Mouse (Mus musculus) heart, embryonic 10.5 days (tissue): ENCODE data around the gene Ggt7. TPM values are rescaled to one million over a fixed set of nuclear protein-coding genes. Genes with fewer than 3 reads are reported as not detected.
"Not testable (repeated sequence)": the region's sequence is repeated elsewhere in the genome, so short reads cannot be mapped to it uniquely, and the experiment has no call there.

Source experiments
- DNase-seq: peaks from one replicate; pipeline ENCODE4 v3.0.0-alpha.2; 2017; ENCODE audit warnings: low spot score
- H3K27ac ChIP-seq: fragments of 300-500 bp; sonication (generic); 2 replicates; pipeline ENCODE4 v1.5.1; 2016; ENCODE audit warnings: mild to moderate bottlenecking
- H3K27me3 ChIP-seq: fragments of 300-500 bp; sonication (generic); 2 replicates; pipeline ENCODE4 v1.6.1; 2016; ENCODE audit warnings: mild to moderate bottlenecking; ENCODE audit not compliant: poor library complexity, insufficient read depth, severe bottlenecking
- H3K36me3 ChIP-seq: fragments of 300-500 bp; sonication (generic); 2 replicates; pipeline ENCODE4 v1.6.1; 2016; ENCODE audit warnings: mild to moderate bottlenecking, moderate library complexity
- H3K4me1 ChIP-seq: fragments of 300-500 bp; sonication (generic); 2 replicates; pipeline ENCODE4 v1.6.1; 2016; ENCODE audit warnings: mild to moderate bottlenecking
- H3K4me3 ChIP-seq: fragments of 300-500 bp; sonication (generic); 2 replicates; pipeline ENCODE4 v1.5.1; 2016; ENCODE audit warnings: mild to moderate bottlenecking, moderate library complexity
- H3K9me3 ChIP-seq: fragments of 300-500 bp; sonication (generic); 2 replicates; pipeline ENCODE4 v1.6.1; 2016; ENCODE audit warnings: mild to moderate bottlenecking, moderate library complexity
- WGBS: fragments of 180-500 bp; shearing (Covaris S2); methylation state at CpG from one replicate; pipeline ENCODE4 v1.1.7; 2016; 5-methylcytosine and 5-hydroxymethylcytosine counted together
- polyA plus RNA-seq: library from polyadenylated mRNA; unstranded; fragments of >200 nt; fragmentation: Nextera tagmentation; extraction: Ambion mirVana; gene quantifications from 2 replicates; pipeline ENCODE4 v1.2.1, GENCODE M21; 2016

The Ggt7 gene
- polyA plus RNA-seq, 1 experiment from 2014 or later = 3.9 TPM

DNA sequence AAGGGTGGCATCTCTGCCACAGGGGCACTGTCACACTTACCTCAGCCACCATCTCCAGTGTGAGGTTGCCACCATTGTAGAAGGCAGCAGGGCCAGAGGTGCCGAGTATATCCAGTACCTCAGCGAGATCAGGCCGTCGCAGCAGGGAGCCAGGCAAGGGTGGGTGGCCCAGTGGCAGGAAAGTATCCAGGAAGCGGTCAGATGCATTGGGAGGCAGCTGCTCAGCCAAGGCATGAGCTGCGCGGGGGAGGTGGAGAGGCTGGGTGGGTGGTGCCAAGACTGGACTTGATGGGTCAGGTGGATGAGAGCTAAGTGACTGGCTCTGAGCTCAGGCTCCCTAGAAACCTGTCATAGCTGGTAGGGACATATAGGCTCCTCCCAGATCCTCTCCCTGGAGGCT is 15.4 kb downstream of the Ggt7 start:
- peaks cover 7% of the 10 kb centered on the region for H3K4me1 ChIP-seq
- DNase-seq = no peak
- 0 out of 2 replicates have a peak, but pooled peaks cover 9% of the 10 kb centered on the region for H3K27me3 ChIP-seq
- 76% methylated on average over 7 of the region's 7 CpGs for WGBS
- H3K4me3 ChIP-seq = no peak overlapping the region
- no peaks in the 10 kb centered on the region for H3K9me3 ChIP-seq
- peaks cover 4% of the 10 kb centered on the region; the same call in 1 of the 2 replicates for H3K36me3 ChIP-seq
- H3K27ac ChIP-seq = no peak overlapping the region

DNA sequence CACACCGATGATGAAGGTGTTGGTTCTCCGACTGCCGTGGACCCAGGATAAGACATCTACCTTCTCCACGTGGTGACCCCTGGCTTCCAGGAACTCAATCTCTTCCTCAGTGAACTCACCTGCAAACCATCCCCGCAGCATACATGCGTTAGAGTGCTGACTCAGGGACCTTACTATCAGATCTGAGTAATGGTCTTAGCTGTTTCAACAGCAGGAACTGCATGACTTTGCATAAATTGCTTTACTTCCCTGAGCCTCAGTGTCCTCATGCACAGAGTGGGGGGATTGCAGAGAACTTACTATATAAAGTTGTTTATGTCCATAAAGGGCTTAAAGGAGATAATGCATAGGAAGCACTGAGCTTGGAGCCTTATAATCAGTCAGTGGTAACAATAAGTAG is 27.0 kb downstream of the Ggt7 start:
- DNase-seq = no peak
- WGBS = 87% methylated on average over 6 of the region's 6 CpGs
- Histone ChIP-seq H3K27me3 (no peaks in the 10 kb centered on the region; the same call in 1 of the 2 replicates), H3K36me3 (no peaks in the 10 kb centered on the region), H3K4me1 (no peaks in the 10 kb centered on the region), H3K27ac (no peak overlapping the region), H3K4me3 (no peak overlapping the region), H3K9me3 (no peaks in the 10 kb centered on the region)

DNA sequence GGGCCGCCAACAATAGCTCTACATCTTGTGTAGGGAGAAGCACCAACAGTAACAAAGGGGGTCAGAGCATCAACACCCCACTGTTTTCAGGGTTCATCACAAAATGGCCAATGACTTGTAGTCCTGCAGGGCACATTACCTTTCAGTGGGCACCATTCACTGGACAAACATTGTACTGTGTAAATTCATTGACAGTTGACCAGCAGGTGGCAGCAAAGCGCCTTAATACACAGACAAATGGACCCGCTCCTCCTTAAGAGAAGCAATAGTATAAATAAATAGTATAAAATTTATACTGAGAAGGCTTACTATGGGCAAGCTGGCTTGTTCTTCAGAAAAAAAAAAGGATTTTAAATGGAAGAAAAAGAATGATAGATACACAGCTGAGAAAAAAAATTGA is 36.0 kb downstream of the Ggt7 start:
- no peak for DNase-seq
- no peaks in the 10 kb centered on the region for H3K4me1 ChIP-seq
- no peaks in the 10 kb centered on the region for H3K36me3 ChIP-seq
- H3K9me3 ChIP-seq = no peaks in the 10 kb centered on the region
- H3K27me3 ChIP-seq = no peaks in the 10 kb centered on the region
- no peak overlapping the region for H3K4me3 ChIP-seq
- no peak overlapping the region for H3K27ac ChIP-seq
- WGBS = 30% methylated on average over 3 of the region's 3 CpGs

DNA sequence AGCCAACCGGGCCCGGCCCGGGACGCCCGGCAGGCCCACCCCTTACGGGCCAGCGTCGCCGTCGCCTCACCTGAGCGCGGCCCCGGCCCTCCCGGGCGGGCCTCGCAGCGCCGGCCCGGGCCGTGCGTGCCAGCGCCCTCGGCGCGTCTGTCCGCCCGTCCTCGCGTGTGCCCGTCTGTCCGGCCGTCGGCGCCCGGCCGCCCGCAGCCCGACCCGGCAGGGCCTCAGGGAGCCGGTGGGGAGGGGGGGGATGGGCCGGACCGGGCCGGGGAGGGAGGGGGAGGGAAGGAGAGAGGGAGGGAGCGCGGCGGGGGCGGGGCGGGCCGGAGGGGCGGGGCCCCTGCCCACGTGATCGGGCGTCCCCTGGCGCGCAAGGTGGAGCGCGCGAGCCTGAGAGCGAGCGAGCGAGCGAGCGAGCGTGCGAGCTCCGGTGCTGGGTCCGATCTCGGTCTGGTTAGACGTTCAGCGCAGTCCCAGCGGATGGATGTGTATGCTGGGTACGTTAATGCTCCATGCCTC is 44.4 kb downstream of the Ggt7 start, which contains the start of gene Ncoa6:
Gene Ncoa6 (minus strand): TSS at position 325 of the 519 bp plus-strand sequence.
- no peaks in the 10 kb centered on the region; the same call in 1 of the 2 replicates for H3K27me3 ChIP-seq
- no peaks in the 10 kb centered on the region for H3K36me3 ChIP-seq
- no peaks in the 10 kb centered on the region for H3K9me3 ChIP-seq
- H3K4me3 ChIP-seq = peak within 1 kb of the TSS; percentile 95
- 1% methylated on average over 71 of the region's 72 CpGs for WGBS
- H3K27ac ChIP-seq = peak within 1 kb of the TSS; percentile 98
- H3K4me1 ChIP-seq = peaks cover 24% of the 10 kb centered on the region
- DNase-seq = peak; percentile 89

GRCm38 (mm10) chr2:155472671-155473569 is 45.1 kb downstream of the Ggt7 start:
- WGBS = 7% methylated on average over 71 of the region's 71 CpGs
- Histone ChIP-seq H3K27me3 (no peaks in the 10 kb centered on the region; the same call in 1 of the 2 replicates), H3K27ac (peak overlapping the region; percentile 98), H3K36me3 (no peaks in the 10 kb centered on the region), H3K4me1 (peaks cover 24% of the 10 kb centered on the region), H3K9me3 (no peaks in the 10 kb centered on the region), H3K4me3 (peak overlapping the region; percentile 95)
- DNase-seq = no peak

GRCm38 (mm10) chr2:155466861-155467260 is 51.2 kb downstream of the Ggt7 start:
- H3K36me3 ChIP-seq = 0 out of 2 replicates have a peak, but pooled peaks cover 3% of the 10 kb centered on the region
- no peaks in the 10 kb centered on the region for H3K9me3 ChIP-seq
- no peak for DNase-seq
- peaks cover 14% of the 10 kb centered on the region for H3K4me1 ChIP-seq
- 79% methylated on average over 1 of the region's 1 CpGs for WGBS
- no peak overlapping the region for H3K27ac ChIP-seq
- H3K4me3 ChIP-seq = no peak overlapping the region
- no peaks in the 10 kb centered on the region for H3K27me3 ChIP-seq

DNA sequence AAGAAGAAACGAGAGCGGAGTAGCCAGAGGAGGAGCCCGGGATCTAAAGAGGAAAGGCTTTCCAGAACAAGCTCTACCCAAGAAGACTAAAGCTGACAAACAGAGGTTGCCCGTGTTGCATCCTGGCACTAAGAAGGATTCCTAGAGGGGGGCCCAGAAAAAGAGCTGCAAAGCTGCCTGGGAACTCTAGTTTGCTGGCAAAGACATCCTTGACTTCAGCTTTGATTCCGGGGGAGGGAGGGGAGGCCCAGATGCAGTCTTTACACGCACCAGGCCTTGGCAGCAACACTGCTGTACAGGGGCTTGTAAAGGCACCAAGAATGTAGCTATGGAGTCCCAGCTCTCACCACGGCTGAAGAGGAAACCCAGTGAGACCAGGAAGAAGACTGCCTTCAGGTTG is 64.4 kb downstream of the Ggt7 start:
- H3K27ac ChIP-seq = no peak overlapping the region
- no peak for DNase-seq

GRCm38 (mm10) chr2:155451256-155451655 is 66.8 kb downstream of the Ggt7 start:
- Histone ChIP-seq H3K9me3 (no peaks in the 10 kb centered on the region), H3K27ac (no peak overlapping the region), H3K4me1 (no peaks in the 10 kb centered on the region), H3K36me3 (peaks cover 16% of the 10 kb centered on the region), H3K4me3 (no peak overlapping the region), H3K27me3 (no peaks in the 10 kb centered on the region)
- no peak for DNase-seq
- 86% methylated on average over 5 of the region's 5 CpGs for WGBS

More for the DNA sequence above, 64.4 kb downstream of the Ggt7 start:
- Histone ChIP-seq H3K9me3 (no peaks in the 10 kb centered on the region), H3K27me3 (no peaks in the 10 kb centered on the region), H3K4me3 (no peak overlapping the region), H3K36me3 (peaks cover 20% of the 10 kb centered on the region), H3K4me1 (no peaks in the 10 kb centered on the region)
- WGBS = 84% methylated on average over 7 of the region's 7 CpGs

GRCm38 (mm10) chr2:155447906-155448305 is 70.1 kb downstream of the Ggt7 start:
- not testable (repeated sequence) for H3K9me3 ChIP-seq, H3K27ac ChIP-seq, H3K36me3 ChIP-seq, H3K27me3 ChIP-seq, H3K4me1 ChIP-seq, H3K4me3 ChIP-seq, DNase-seq
- 97% methylated on average over 1 of the region's 1 CpGs for WGBS

GRCm38 (mm10) chr2:155443446-155443845 is 74.6 kb downstream of the Ggt7 start:
- Histone ChIP-seq H3K4me3 (no peak overlapping the region), H3K36me3 (0 out of 2 replicates have a peak, but pooled peaks cover 3% of the 10 kb centered on the region), H3K27me3 (no peaks in the 10 kb centered on the region), H3K27ac (no peak overlapping the region), H3K4me1 (no peaks in the 10 kb centered on the region), H3K9me3 (no peaks in the 10 kb centered on the region)
- WGBS = 77% methylated on average over 2 of the region's 2 CpGs
- no peak for DNase-seq

GRCm38 (mm10) chr2:155442916-155443315 is 75.1 kb downstream of the Ggt7 start:
- WGBS = 88% methylated on average over 4 of the region's 4 CpGs
- DNase-seq = no peak
- H3K27me3 ChIP-seq = no peaks in the 10 kb centered on the region
- H3K4me1 ChIP-seq = no peaks in the 10 kb centered on the region
- H3K9me3 ChIP-seq = no peaks in the 10 kb centered on the region
- H3K36me3 ChIP-seq = 0 out of 2 replicates have a peak, but pooled peaks cover 3% of the 10 kb centered on the region
- no peak overlapping the region for H3K27ac ChIP-seq
- H3K4me3 ChIP-seq = no peak overlapping the region
